Mouse (Mus musculus) liver, embryonic 14.5 days (tissue): ENCODE results near the gene Rhpn2. TPM values are rescaled to one million over a fixed set of nuclear protein-coding genes. Genes with fewer than 3 reads are reported as not detected.

Experiments used
- ATAC-seq: fragments of 200-750 bp; cut with Nextera tagmentation; 2 replicates; pipeline ENCODE4 v1.8.0; 2017; ENCODE audit warnings: moderate number of reproducible peaks, mild to moderate bottlenecking, moderate library complexity; ENCODE audit not compliant: insufficient read depth
- DNase-seq, 3 experiments: peaks; one replicate each; pipeline ENCODE4 v3.0.0-alpha.2; 2012 to 2013; ENCODE audit warnings: low read depth in 3 of 3, low spot score in 3 of 3
- H3K27ac ChIP-seq: fragments of 300-500 bp; sonication (generic); 2 replicates; pipeline ENCODE4 v1.5.1; 2014; ENCODE audit warnings: moderate library complexity, mild to moderate bottlenecking, control low read depth, inconsistent platforms
- H3K27me3 ChIP-seq: fragments of 300-500 bp; sonication (generic); 2 replicates; pipeline ENCODE4 v1.6.1; 2014; ENCODE audit warnings: mild to moderate bottlenecking, low read length, moderate library complexity; ENCODE audit not compliant: control insufficient read depth, insufficient read depth
- H3K36me3 ChIP-seq: fragments of 300-500 bp; sonication (generic); replicated peaks from 2 replicates; pipeline ENCODE4 v1.6.1; 2014; ENCODE audit warnings: low read depth; ENCODE audit not compliant: control insufficient read depth, insufficient read depth
- H3K4me1 ChIP-seq, 2 experiments: fragments of 200-500 bp in 1 of 2; fragments of 300-500 bp in 1 of 2; sonication (generic) in 1 of 2; replicated peaks; 2 replicates each; pipeline ENCODE4 v1.6.1; 2012 to 2014; ENCODE audit warnings: antibody characterized with exemption in 1 of 2, inconsistent platforms in 1 of 2, low read length in 1 of 2; ENCODE audit not compliant: control insufficient read depth in 2 of 2, insufficient read depth in 2 of 2
- H3K4me2 ChIP-seq: fragments of 300-500 bp; sonication (generic); 2 replicates; pipeline ENCODE4 v1.6.1; 2014; ENCODE audit warnings: low read depth, mild to moderate bottlenecking, control low read depth, moderate library complexity
- H3K4me3 ChIP-seq, 2 experiments: fragments of 200-500 bp in 1 of 2; fragments of 300-500 bp in 1 of 2; sonication (generic) in 1 of 2; 2 replicates each; pipeline ENCODE4 v1.5.1; 2012 to 2014; ENCODE audit warnings: low read depth in 2 of 2, low read length in 2 of 2, mild to moderate bottlenecking in 2 of 2, control low read depth in 1 of 2, inconsistent platforms in 1 of 2, moderate library complexity in 1 of 2; ENCODE audit not compliant: insufficient read depth in 1 of 2
- H3K9ac ChIP-seq: fragments of 300-500 bp; sonication (generic); replicated peaks from 2 replicates; pipeline ENCODE4 v1.6.1; 2014; ENCODE audit warnings: mild to moderate bottlenecking, control low read depth, moderate library complexity
- H3K9me3 ChIP-seq: fragments of 300-500 bp; sonication (generic); 2 replicates; pipeline ENCODE4 v1.6.1; 2016; ENCODE audit warnings: low read length, mixed read lengths; ENCODE audit not compliant: control insufficient read depth
- CTCF ChIP-seq: IDR thresholded peaks from 2 replicates; pipeline ENCODE4 v1.5.1; 2016; ENCODE audit warnings: antibody characterized with exemption, low read depth, control low read depth
- EP300 ChIP-seq: IDR thresholded peaks from 2 replicates; pipeline ENCODE4 v1.6.1; 2016; ENCODE audit warnings: antibody characterized with exemption, low read depth
- WGBS: fragments of 180-500 bp; shearing (Covaris S2); extraction: QIAGEN DNeasy Blood & Tissue Kit; methylation state at CpG from one replicate; pipeline ENCODE4 v1.1.7; 2014; ENCODE audit not compliant: insufficient replicate concordance; 5-methylcytosine and 5-hydroxymethylcytosine counted together
- polyA plus RNA-seq, 2 experiments: library from polyadenylated mRNA; depleted of rRNA in 1 of 2; stranded (reverse) in 1 of 2; unstranded in 1 of 2; fragments of >200 nt; fragmentation: Nextera tagmentation in 1 of 2; extraction: Ambion mirVana in 1 of 2; gene quantifications; 2 replicates each; pipeline versions ENCODE4 v1.2.1 to v1.2.3; 2012 to 2014

Rhpn2 gene
- polyA plus RNA-seq, 2 experiments: 2.8 to 3.0 TPM

DNA sequence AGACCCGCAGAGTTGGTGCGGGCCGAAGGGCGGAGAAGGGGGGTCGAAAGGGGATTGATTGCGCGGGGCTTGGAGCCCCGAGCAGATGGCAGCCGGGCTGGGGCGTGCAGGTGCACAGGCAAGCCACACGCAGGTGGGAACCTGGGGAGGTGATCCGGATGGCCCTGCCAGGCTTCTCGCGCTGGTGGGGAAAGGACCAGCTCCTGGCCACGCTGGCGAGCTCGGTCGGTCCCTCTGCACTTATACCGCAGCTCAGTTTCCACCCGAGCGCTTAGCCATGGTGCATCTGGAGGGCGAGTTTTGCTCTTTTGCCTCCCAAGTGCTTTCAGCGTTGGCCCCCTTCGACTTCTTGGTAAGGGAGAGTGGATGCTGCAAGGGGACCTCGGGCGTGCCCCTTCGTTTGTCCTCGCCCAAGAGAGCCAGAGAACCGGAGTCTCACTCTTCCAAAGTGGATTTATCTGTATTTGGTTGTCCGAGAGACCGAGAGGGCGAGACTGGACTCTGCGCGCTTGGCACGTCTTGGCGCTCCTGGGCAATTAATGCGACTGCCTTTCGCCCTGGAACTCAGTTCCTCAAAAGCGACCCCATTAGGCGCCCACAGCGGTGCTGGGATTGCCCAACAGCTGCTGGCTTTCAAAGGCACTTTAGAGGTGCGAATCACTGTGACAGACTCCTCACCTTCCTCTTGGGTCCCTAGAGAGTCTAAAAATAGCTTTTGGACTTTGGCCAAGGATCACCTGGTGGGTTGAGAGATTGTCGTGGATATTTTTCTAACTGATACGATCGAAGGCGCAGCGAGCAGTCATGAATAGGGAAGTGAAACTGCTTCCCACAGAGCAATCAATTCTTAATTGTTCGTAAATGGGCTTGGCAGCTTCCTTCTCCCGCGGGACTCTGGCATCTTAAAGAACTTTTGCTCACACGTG lies 820 bp downstream of the Rhpn2 start:
- H3K4me1 ChIP-seq: peaks cover 0 to 4% of the 10 kb centered on the region in 2 experiments; a peak in 1 of 4 replicates
- WGBS: under 1% methylated on average over 51 of the region's 51 CpGs
- peak overlapping the region; percentile 25 for H3K9ac ChIP-seq
- H3K9me3 ChIP-seq: no peaks in the 10 kb centered on the region
- TF ChIP-seq EP300 (no peak), CTCF (no peak)
- peaks cover 37% of the 10 kb centered on the region for H3K27me3 ChIP-seq
- peak overlapping the region; percentile 78 for H3K4me2 ChIP-seq
- ATAC-seq: no peak
- peak overlapping the region; percentile 54 to 62 for H3K4me3 ChIP-seq
- no peak overlapping the region for H3K27ac ChIP-seq
- H3K36me3 ChIP-seq: no peaks in the 10 kb centered on the region
- no peak for DNase-seq

DNA sequence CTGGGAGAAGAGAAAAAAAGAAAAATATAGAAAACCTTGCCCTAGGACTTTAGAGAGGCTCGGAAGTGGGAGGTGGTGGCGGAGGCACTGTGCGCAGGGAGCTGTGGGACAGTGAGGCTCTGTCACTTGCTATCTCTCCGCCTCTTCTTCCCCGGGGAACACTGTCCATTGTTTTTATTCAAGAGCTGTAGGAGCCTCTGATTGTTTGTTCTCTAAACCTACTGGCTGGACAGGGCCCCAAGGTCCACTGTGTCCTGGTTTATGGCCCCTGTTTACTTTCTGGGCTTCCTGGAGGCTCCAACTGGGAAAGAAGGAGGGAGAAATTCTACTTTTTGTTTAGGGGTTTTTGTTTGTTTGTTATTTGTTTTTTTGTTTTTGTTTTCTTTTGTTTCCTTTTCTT lies 6.2 kb downstream of the Rhpn2 start:
- no peak for DNase-seq
- WGBS: 39% methylated on average over 5 of the region's 5 CpGs
- ATAC-seq: no peak

DNA sequence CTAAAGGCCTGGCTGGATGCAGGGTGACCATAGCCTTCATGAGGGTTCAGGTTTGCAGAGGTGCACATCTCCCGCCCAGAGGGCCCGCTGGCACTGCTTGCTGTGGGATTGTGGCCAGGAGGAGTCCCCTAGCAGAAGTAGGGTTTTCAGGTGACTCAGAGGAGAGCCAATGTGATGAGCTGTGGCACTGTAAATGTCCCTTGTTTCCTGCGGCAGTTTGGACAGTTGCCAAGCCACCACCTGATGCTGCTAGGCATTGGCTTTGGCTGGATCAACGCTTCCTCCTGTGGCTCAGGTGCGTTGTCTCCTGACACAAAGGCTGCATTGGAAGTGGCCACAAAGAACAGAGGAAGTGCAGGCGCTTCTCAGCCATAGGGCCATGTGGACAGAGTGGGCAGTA lies 7.3 kb downstream of the Rhpn2 start:
- no peaks in the 10 kb centered on the region for H3K4me1 ChIP-seq
- no peak overlapping the region for H3K9ac ChIP-seq
- no peaks in the 10 kb centered on the region for H3K9me3 ChIP-seq
- H3K36me3 ChIP-seq: no peaks in the 10 kb centered on the region
- H3K4me2 ChIP-seq: no peak overlapping the region
- no peak for ATAC-seq
- no peak overlapping the region for H3K27ac ChIP-seq
- no peak for TF ChIP-seq CTCF
- TF ChIP-seq EP300: no peak
- 62% methylated on average over 6 of the region's 6 CpGs for WGBS
- no peak overlapping the region for H3K4me3 ChIP-seq
- DNase-seq: no peak
- H3K27me3 ChIP-seq: peaks cover 7% of the 10 kb centered on the region

More for the DNA sequence above, 6.2 kb downstream of the Rhpn2 start:
- Histone ChIP-seq H3K4me1 (no peaks in the 10 kb centered on the region; a peak in 1 of 4 replicates), H3K9me3 (no peaks in the 10 kb centered on the region), H3K4me2 (no peak overlapping the region), H3K36me3 (no peaks in the 10 kb centered on the region), H3K27me3 (peaks cover 18% of the 10 kb centered on the region), H3K9ac (no peak overlapping the region), H3K4me3 (no peak overlapping the region), H3K27ac (no peak overlapping the region)
- TF ChIP-seq EP300 (no peak), CTCF (no peak)

DNA sequence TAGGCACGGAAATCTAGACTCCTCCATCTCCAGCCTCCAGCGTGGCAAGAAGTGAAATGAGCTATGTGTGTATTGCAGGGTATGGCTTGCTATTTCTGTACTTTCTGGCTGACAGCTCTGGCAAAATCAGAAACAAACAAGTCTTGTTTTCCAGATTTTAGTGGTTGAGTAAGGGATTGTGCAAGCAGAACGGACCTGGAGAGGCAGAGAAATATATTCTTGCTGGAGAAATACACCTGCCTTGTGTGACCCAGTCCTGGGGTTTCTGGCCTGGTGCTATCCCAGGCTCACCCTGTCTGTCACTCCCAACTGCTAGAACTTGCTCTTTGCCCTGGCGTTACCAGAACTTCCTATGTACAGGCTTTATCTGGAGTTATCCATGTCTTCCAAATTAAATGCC lies 8.5 kb downstream of the Rhpn2 start:
- no peaks in the 10 kb centered on the region for H3K9me3 ChIP-seq
- H3K36me3 ChIP-seq: no peaks in the 10 kb centered on the region
- H3K4me2 ChIP-seq: no peak overlapping the region
- H3K4me3 ChIP-seq: no peak overlapping the region
- DNase-seq: no peak
- 37% methylated on average over 4 of the region's 4 CpGs for WGBS
- no peak for ATAC-seq
- H3K9ac ChIP-seq: no peak overlapping the region
- H3K4me1 ChIP-seq: peaks cover 0 to under 1% of the 10 kb centered on the region in 2 experiments; a peak in 3 of 4 replicates
- TF ChIP-seq CTCF (no peak), EP300 (no peak)
- H3K27me3 ChIP-seq: no peaks in the 10 kb centered on the region
- H3K27ac ChIP-seq: no peak overlapping the region

DNA sequence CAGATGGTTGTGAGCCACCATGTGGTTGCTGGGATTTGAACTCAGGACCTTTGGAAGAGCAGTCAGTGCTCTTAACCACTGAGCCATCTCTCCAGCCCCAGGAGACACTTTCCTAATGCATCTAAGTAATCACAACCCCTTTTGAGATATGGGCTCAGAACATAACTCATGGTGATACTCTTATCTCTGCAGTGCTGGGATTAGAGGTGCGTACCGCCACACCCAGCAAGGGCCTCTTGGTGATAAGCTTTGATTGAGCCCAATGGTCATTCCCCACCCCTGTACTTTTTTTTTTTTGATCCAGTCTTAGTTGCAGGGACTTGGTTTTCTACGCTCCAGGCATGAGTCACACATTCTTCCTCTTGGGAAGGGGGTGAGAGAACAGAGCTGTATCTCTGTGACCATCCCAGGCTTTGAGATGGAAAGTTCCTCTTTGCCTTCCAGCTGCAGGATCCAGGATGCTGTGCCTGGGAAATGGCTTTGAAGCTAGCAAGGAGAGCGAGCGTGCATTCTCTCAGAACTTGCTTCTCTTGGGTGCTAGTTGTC lies 10.9 kb downstream of the Rhpn2 start:
- 58% methylated on average over 5 of the region's 5 CpGs for WGBS
- Histone ChIP-seq H3K4me3 (no peak overlapping the region), H3K27me3 (no peaks in the 10 kb centered on the region), H3K4me2 (no peak overlapping the region), H3K4me1 (peaks cover 7 to 11% of the 10 kb centered on the region in 2 experiments), H3K27ac (no peak overlapping the region), H3K9ac (no peak overlapping the region), H3K36me3 (no peaks in the 10 kb centered on the region), H3K9me3 (no peaks in the 10 kb centered on the region)
- DNase-seq: no peak
- ATAC-seq: no peak
- TF ChIP-seq CTCF: no peak
- TF ChIP-seq EP300: no peak
